Mouse (Mus musculus) brain, embryonic 14.5 days (tissue): ENCODE measurements around the gene Vps54.

Source experiments
- CTCF ChIP-seq: fragments of 200-500 bp; IDR thresholded peaks from 2 replicates; pipeline ENCODE4 v1.5.1; 2012; ENCODE audit warnings: inconsistent platforms, mild to moderate bottlenecking, moderate library complexity, borderline replicate concordance; ENCODE audit not compliant: insufficient read depth, insufficient read length; ENCODE audit errors: extremely low read depth
- POLR2A ChIP-seq: fragments of 200-500 bp; IDR thresholded peaks from 2 replicates; pipeline ENCODE4 v1.6.1; 2012; ENCODE audit warnings: mild to moderate bottlenecking, inconsistent platforms, borderline replicate concordance; ENCODE audit not compliant: poor library complexity, insufficient read depth, insufficient read length, severe bottlenecking; ENCODE audit errors: extremely low read depth

- TF ChIP-seq POLR2A: no peak; the same call in 1 of the 2 replicates
- no peak for TF ChIP-seq CTCF
Observed at GRCm38 (mm10) chr11:21239021-21239661, at the start of gene Vps54.
